ENCODE assay signal across 18 mouse cellular contexts in the genomic region with DNA sequence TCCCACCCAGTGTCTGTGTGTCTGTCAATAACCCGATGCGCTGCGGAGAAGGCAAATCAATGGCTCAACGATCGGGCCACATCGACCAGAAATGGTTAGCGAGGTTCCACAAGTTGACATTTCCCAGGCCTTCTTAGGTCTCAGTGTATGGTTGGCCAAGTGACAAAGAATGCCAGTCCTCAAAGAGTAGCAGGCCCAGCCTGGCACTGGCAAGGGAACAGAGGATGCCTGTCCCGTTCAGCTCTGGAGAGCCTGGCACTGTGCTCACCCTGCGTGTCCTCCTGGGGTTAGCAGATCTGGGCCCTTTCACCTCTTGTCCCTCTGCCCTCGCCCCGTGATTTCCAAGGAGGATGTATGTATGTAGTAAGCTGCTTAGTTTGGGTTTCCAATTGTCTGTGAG. TPM values are rescaled to one million over a fixed set of nuclear protein-coding genes. Genes with fewer than 3 reads are reported as not detected.
DNase-seq lines count a peak whose midpoint lies in the region; TF ChIP-seq lines count a peak whose summit lies in the region.
"Had no signal": no experiment of that assay in that cellular context is flagged by ENCODE, and none has a peak within 500 bp of the region (broad histone marks: within the 10 kb centered on the region; RNA-seq: fewer than 3 reads in every experiment).

No protein-coding gene starts in this region.

- peak; percentile 93 for DNase-seq in heart, adult 11 months
- DNase-seq in heart, postnatal 10 days: no peak
- peak; percentile 70 for DNase-seq in layer of hippocampus, adult 9-11 months
- DNase-seq in layer of hippocampus, adult 18-20 months (ENCODE audit: low spot score in 2 of 2): no peak
- peak; percentile 38 for DNase-seq in brain, embryonic 14.5 days (ENCODE audit: low read depth)
- no peak for DNase-seq in spleen, postnatal 10 days (ENCODE audit: low spot score in 2 of 2)
- DNase-seq: adrenal gland, adult 8-10 months; adrenal gland, postnatal 36 days; cerebellum, adult 11-12 months; cerebellum, adult 9-10 months; cerebellum, postnatal 25 days; gastrocnemius, adult 2 months; gastrocnemius, postnatal 25 days; heart, postnatal 4 days; kidney, adult 11 months had no signal

- no peak for TF ChIP-seq POLR2A in brain, embryonic 14.5 days (IDR thresholded peaks at IDR 0.05; ENCODE audit: borderline replicate concordance, extremely low read depth, insufficient read depth, insufficient read length, poor library complexity, severe bottlenecking)

- no peak for TF ChIP-seq CTCF in brain, embryonic 14.5 days (IDR thresholded peaks at IDR 0.05; ENCODE audit: borderline replicate concordance, extremely low read depth, insufficient read depth, insufficient read length)

- intact Hi-C loops in heart, postnatal 10 days (cut with DNase I): no loop called here

RNA-seq across cellular contexts. Expression of a gene that starts 25.6 kb away (rescaled TPM):
- total RNA-seq in heart, postnatal 10 days (2021): not detected
- total RNA-seq in layer of hippocampus, adult 18-20 months (2021): 1 to 10 TPM; 6.5 to 7.4 TPM
- 51.1 and 74.2 TPM in 2 replicates for polyA plus RNA-seq in brain, embryonic 14.5 days (2012; rRNA removed)
- total RNA-seq: gastrocnemius, adult 2 months; gastrocnemius, postnatal 25 days; granulocyte monocyte progenitor cell, adult 5-6 weeks; heart, postnatal 4 days had no signal
- polyA plus RNA-seq: heart, embryonic 13.5 days; heart, postnatal 0 days had no signal

Comparison
In these comparisons a context has a peak if more than half of its experiments do, and no peak if none do; other contexts are left out.
1. DNase-seq: peak in heart, adult 11 months (single experiment), layer of hippocampus, adult 9-11 months (single experiment) and brain, embryonic 14.5 days (single experiment); none in heart, postnatal 10 days (0 of 2), layer of hippocampus, adult 18-20 months (0 of 2) and spleen, postnatal 10 days (0 of 2).
2. RNA of a gene that starts 25.6 kb away (total RNA-seq): 6.5 to 7.4 TPM in layer of hippocampus, adult 18-20 months; not detected in heart, postnatal 10 days; every median in the first group is over 4 times any median in the second.